Mouse (Mus musculus): Measurements from ENCODE around the gene Fer.

DNA sequence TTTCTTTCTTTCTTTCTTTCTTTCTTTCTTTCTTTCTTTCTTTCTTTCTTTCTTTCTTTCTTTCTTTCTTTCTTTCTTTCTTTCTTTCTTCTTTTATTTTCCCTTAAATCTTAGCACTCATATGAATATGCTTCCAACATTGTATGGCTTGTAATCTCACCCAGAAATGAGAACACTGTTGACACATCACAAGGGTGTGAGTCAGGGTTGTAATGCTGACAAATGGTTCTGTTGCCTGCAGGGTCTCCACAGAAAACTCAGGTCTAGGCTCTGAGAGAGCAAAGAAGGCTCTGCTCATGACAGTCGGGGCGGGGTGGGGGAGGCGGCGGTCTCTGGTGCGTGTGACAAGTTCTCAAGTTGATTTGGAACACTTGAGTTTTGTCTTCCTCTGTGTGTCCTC, 17.9 kb upstream of the Fer start:
- TF ChIP-seq POLR2A (IDR thresholded peaks at IDR 0.05; ENCODE audit: borderline replicate concordance, low read depth, low read length) (no peak), CTCF (IDR thresholded peaks at IDR 0.05; ENCODE audit: low read depth, low read length) (no peak)
